Mouse (Mus musculus): ENCODE measurements around the gene Vipr1. TPM values are rescaled to one million over a fixed set of nuclear protein-coding genes. Genes with fewer than 3 reads are reported as not detected.

The Vipr1 gene
- polyA plus RNA-seq, 1 experiment, result 2.2 TPM

DNA sequence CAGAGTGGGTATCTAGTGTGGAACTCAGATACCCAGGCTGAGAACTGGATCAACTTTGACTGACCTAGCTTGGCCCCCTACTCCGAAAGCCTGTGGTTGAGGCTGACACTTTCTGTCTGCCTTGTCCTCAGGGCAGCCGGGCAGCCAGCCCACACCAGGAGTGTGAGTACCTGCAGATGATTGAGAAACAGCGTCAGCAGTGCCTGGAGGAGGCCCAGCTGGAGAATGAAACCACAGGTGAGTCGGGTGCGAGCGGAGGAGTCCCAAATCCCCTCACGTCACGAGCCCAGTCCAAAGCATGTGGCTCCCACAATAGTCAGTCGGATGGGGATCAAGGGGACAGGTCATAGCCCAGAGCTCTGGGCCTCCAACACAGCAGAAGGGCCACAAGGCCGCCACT is 11.2 kb downstream of the Vipr1 start:
- WGBS, result 93% methylated on average over 10 of the region's 10 CpGs

DNA sequence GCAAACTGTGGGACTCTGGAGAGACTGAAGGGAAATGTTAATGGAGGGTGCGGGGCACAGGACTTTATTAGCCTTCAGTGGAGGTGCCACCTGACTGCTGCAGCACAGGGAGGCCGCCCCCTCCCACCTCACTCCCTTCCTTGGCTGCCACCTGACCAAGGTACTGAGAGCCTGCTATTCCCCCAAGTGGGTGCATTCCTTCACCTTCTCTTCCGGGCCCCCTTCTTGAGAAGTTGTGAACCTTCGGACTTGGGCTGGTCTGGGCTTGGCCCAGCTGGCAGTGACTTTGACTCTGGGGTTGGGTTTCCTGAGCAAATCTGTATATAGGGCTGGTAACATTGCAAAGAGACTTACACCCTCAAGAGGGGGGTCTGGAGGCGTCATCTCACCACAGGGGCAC is 13.8 kb downstream of the Vipr1 start:
- 73% methylated on average over 5 of the region's 5 CpGs for WGBS
- Histone ChIP-seq H3K4me1 (ENCODE audit: control insufficient read depth, insufficient read depth, low read length) (no peaks in the 10 kb centered on the region), H3K4me3 (replicated peaks; ENCODE audit: extremely low read depth, low read depth, low read length) (no peak overlapping the region)
- no peak for DNase-seq
- TF ChIP-seq POLR2A (IDR thresholded peaks at IDR 0.05; ENCODE audit: borderline replicate concordance, extremely low read depth, low read depth, low read length) (no peak), CTCF (IDR thresholded peaks at IDR 0.05; ENCODE audit: insufficient read depth, low read length) (no peak)

More for the DNA sequence above, 11.2 kb downstream of the Vipr1 start:
- Histone ChIP-seq H3K4me3 (replicated peaks; ENCODE audit: extremely low read depth, low read depth, low read length) (no peak overlapping the region), H3K4me1 (ENCODE audit: control insufficient read depth, insufficient read depth, low read length) (no peaks in the 10 kb centered on the region)
- DNase-seq, result no peak
- TF ChIP-seq POLR2A (IDR thresholded peaks at IDR 0.05; ENCODE audit: borderline replicate concordance, extremely low read depth, low read depth, low read length) (no peak), CTCF (IDR thresholded peaks at IDR 0.05; ENCODE audit: insufficient read depth, low read length) (no peak)

DNA sequence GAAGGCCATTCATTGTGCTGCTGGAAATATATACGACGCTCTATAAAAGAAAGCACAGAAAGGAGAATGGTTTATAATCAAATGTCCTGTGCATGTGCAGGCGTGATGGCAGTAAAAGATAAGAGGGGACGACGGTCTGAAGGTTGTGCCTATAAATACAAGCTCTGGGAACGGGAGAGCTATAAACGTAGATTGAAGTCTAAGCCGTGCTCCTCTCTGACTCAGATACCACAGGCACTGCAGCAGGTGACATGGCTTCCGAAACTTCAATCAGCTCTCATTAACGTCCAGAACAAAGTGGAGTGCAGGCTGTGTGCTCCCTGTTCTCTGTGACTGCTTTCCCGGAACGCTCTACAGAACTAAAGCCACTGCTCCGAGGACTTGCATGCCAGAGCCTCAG is 14.6 kb downstream of the Vipr1 start:
- DNase-seq, result no peak
- Histone ChIP-seq H3K4me1 (ENCODE audit: control insufficient read depth, insufficient read depth, low read length) (no peaks in the 10 kb centered on the region), H3K4me3 (replicated peaks; ENCODE audit: extremely low read depth, low read depth, low read length) (no peak overlapping the region)
- 52% methylated on average over 13 of the region's 13 CpGs for WGBS
- TF ChIP-seq CTCF (IDR thresholded peaks at IDR 0.05; ENCODE audit: insufficient read depth, low read length) (no peak), POLR2A (IDR thresholded peaks at IDR 0.05; ENCODE audit: borderline replicate concordance, extremely low read depth, low read depth, low read length) (no peak)

DNA sequence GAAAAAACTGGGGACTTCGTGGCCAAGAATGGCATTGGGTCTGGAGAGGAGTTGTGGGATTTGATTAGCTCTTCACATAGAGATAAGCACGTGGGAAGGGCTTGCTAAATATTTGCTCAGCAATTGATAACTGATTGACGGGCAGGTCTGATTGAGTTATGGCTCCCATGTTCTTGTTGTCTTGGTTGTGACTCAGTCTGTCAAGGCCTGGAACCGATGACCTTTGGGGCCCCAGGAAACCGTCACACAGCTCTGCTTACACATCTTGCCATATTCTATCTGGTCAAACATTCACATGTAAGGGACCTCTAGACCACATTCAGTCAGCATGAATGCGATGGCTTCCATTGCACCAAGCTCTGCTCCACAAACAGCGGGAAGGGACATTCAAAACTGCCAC is 15.7 kb downstream of the Vipr1 start:
- H3K4me1 ChIP-seq (ENCODE audit: control insufficient read depth, insufficient read depth, low read length), result no peaks in the 10 kb centered on the region
- TF ChIP-seq CTCF (IDR thresholded peaks at IDR 0.05; ENCODE audit: insufficient read depth, low read length) (no peak), POLR2A (IDR thresholded peaks at IDR 0.05; ENCODE audit: borderline replicate concordance, extremely low read depth, low read depth, low read length) (no peak)
- DNase-seq, result no peak
- WGBS, result 60% methylated on average over 7 of the region's 7 CpGs
- H3K4me3 ChIP-seq (replicated peaks; ENCODE audit: extremely low read depth, low read depth, low read length), result no peak overlapping the region

DNA sequence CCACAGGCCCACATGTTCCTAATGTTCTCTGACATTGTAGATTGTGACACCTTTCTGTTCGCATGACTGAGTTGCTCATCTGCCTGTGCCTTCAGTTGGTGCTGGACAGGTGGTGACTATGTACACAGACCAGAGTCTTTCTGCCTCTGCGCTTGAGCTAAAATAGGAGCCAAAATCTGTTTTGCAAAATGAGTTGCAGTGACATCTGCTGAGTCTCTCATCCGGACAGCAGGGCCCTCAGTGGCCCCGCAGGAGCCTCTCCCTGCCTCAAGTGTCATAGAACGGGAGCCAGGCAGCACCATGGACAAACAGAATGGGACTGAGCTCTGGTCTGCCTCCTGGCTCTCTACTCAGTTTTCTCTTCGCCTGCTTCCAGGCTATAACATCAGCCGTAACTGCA is 17.3 kb downstream of the Vipr1 start:
- 72% methylated on average over 7 of the region's 7 CpGs for WGBS
- Histone ChIP-seq H3K4me3 (replicated peaks; ENCODE audit: extremely low read depth, low read depth, low read length) (no peak overlapping the region), H3K4me1 (ENCODE audit: control insufficient read depth, insufficient read depth, low read length) (no peaks in the 10 kb centered on the region)
- no peak for DNase-seq
- no peak for TF ChIP-seq CTCF (IDR thresholded peaks at IDR 0.05; ENCODE audit: insufficient read depth, low read length)
- no peak for TF ChIP-seq POLR2A (IDR thresholded peaks at IDR 0.05; ENCODE audit: borderline replicate concordance, extremely low read depth, low read depth, low read length)

DNA sequence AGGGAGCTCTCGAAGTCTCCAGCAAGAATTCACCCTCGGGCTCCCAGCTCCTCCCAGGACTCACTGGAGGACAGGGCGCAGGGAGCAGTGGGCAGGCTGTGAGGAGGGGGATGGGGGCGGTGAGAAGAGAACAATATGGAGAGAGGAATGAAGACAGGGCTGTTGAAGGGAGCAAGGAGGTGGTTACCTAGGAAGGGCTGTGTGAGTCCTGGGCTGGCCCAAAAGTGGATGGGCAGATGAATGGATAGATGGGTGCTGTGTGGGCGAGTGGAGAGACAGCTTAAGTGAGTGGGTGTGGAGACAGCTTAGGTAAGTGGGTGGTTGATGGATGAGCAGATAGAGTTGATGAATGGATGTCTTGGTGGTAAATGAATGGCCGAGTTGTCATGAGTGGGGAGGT is 21.0 kb downstream of the Vipr1 start:
- no peaks in the 10 kb centered on the region for H3K4me1 ChIP-seq (ENCODE audit: control insufficient read depth, insufficient read depth, low read length)
- no peak for DNase-seq
- 75% methylated on average over 6 of the region's 6 CpGs for WGBS
- H3K4me3 ChIP-seq (replicated peaks; ENCODE audit: extremely low read depth, low read depth, low read length), result no peak overlapping the region
- TF ChIP-seq CTCF (IDR thresholded peaks at IDR 0.05; ENCODE audit: insufficient read depth, low read length), result no peak
- no peak for TF ChIP-seq POLR2A (IDR thresholded peaks at IDR 0.05; ENCODE audit: borderline replicate concordance, extremely low read depth, low read depth, low read length)

DNA sequence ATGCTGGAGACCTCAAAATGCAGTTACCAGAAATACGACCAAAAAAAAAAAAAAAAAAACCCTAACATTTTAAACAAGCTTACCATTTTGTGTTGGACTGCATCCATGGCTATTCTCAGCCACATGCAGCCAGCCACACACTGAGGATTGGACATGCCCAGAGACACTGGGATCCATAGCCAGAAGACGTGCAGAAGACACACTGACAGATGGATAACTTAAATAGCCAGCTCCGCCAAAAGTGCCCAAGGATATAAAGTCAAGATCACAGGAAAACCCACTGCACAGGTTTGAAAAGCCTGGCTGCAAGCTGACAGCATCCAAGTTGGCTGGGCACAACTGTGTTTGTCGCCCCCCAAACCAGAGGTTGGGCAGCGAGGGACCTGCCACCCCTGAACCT is 21.6 kb downstream of the Vipr1 start:
- Histone ChIP-seq H3K4me1 (ENCODE audit: control insufficient read depth, insufficient read depth, low read length) (peaks cover under 1% of the 10 kb centered on the region; the same call in 1 of the 2 replicates), H3K4me3 (replicated peaks; ENCODE audit: extremely low read depth, low read depth, low read length) (no peak overlapping the region)
- 80% methylated on average over 5 of the region's 5 CpGs for WGBS
- DNase-seq, result no peak
- TF ChIP-seq POLR2A (IDR thresholded peaks at IDR 0.05; ENCODE audit: borderline replicate concordance, extremely low read depth, low read depth, low read length) (no peak), CTCF (IDR thresholded peaks at IDR 0.05; ENCODE audit: insufficient read depth, low read length) (no peak)

DNA sequence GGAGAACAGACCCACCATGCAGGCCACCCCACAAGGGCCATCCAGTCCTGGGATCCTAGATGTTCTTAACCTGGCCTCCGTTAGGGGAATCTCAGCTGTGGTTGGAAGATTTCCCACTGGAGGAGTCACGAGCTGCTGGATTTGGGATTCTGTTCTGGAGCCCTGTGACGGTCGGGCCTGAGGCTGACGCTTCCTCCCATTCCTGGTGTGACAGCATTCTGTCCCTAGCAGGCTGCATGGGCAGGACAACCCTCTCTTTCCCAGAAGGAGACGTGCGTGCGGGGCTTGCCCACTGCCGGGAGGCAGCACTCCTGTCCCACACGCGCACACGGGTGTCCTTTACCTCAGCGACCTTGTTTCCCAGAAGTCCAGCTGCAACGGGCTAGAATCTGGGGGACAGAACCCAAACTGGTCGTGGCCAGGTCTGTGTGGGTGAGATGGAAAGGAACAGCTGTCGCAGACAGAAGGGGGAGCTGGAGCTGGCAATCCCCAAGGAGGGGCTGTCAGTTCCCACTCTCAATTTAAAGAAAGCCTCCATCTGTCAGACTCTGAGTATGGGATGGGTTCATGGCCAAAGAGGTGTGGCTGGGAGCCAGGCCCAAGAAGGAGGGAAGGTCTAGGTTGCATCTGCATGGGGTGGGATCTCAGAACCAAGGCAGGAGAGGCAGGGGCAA is 24.6 kb downstream of the Vipr1 start:
- TF ChIP-seq POLR2A (IDR thresholded peaks at IDR 0.05; ENCODE audit: borderline replicate concordance, extremely low read depth, low read depth, low read length), result no peak
- TF ChIP-seq CTCF (IDR thresholded peaks at IDR 0.05; ENCODE audit: insufficient read depth, low read length), result no peak
- Histone ChIP-seq H3K4me1 (ENCODE audit: control insufficient read depth, insufficient read depth, low read length) (peaks cover 11% of the 10 kb centered on the region), H3K4me3 (replicated peaks; ENCODE audit: extremely low read depth, low read depth, low read length) (no peak overlapping the region)
- WGBS, result 65% methylated on average over 16 of the region's 16 CpGs
- no peak for DNase-seq

GRCm38 (mm10) chr9:121667822-121668221 is 25.3 kb downstream of the Vipr1 start:
- Histone ChIP-seq H3K4me3 (replicated peaks; ENCODE audit: extremely low read depth, low read depth, low read length) (no peak overlapping the region), H3K4me1 (ENCODE audit: control insufficient read depth, insufficient read depth, low read length) (peaks cover 16% of the 10 kb centered on the region)
- WGBS, result 59% methylated on average over 11 of the region's 11 CpGs
- DNase-seq, result no peak
- no peak for TF ChIP-seq POLR2A (IDR thresholded peaks at IDR 0.05; ENCODE audit: borderline replicate concordance, extremely low read depth, low read depth, low read length)
- TF ChIP-seq CTCF (IDR thresholded peaks at IDR 0.05; ENCODE audit: insufficient read depth, low read length), result no peak

- peak; percentile 65 for DNase-seq
Observed at GRCm38 (mm10) chr9:121669348-121669791, 26.9 kb downstream of the Vipr1 start.

More at GRCm38 (mm10) chr9:121669348-121669791, 26.9 kb downstream of the Vipr1 start:
- H3K4me3 ChIP-seq (replicated peaks; ENCODE audit: extremely low read depth, low read depth, low read length), result peak overlapping the region; percentile 33
- TF ChIP-seq CTCF (IDR thresholded peaks at IDR 0.05; ENCODE audit: insufficient read depth, low read length) (peak; percentile 59), POLR2A (IDR thresholded peaks at IDR 0.05; ENCODE audit: borderline replicate concordance, extremely low read depth, low read depth, low read length) (no peak)
- peaks cover 16% of the 10 kb centered on the region for H3K4me1 ChIP-seq (ENCODE audit: control insufficient read depth, insufficient read depth, low read length)
- WGBS, result 1% methylated on average over 28 of the region's 28 CpGs
